Mouse (Mus musculus) intestine, embryonic 16.5 days (tissue): ENCODE measurements around the gene Myd88. TPM values are rescaled to one million over a fixed set of nuclear protein-coding genes. Genes with fewer than 3 reads are reported as not detected.
A peak's percentile ranks its signal among the peaks of the same experiment; 100 is the strongest.

Experiments used
- ATAC-seq: fragments of 200-750 bp; cut with Nextera tagmentation; 2 replicates; pipeline ENCODE4 v1.8.0; 2017; ENCODE audit warnings: moderate TSS enrichment, moderate library complexity
- H3K27ac ChIP-seq: fragments of 300-500 bp; sonication (generic); 2 replicates; pipeline ENCODE4 v1.5.1; 2014; ENCODE audit warnings: mild to moderate bottlenecking, low read length
- H3K27me3 ChIP-seq: fragments of 300-500 bp; sonication (generic); replicated peaks from 2 replicates; pipeline ENCODE4 v1.6.1; 2014; ENCODE audit warnings: low read length, control low read depth, mixed read lengths; ENCODE audit not compliant: control insufficient read depth, insufficient read depth
- H3K36me3 ChIP-seq: fragments of 300-500 bp; sonication (generic); 2 replicates; pipeline ENCODE4 v1.6.1; 2014; ENCODE audit warnings: low read length, control low read depth; ENCODE audit not compliant: control insufficient read depth, insufficient read depth
- H3K4me1 ChIP-seq: fragments of 300-500 bp; sonication (generic); 2 replicates; pipeline ENCODE4 v1.6.1; 2014; ENCODE audit warnings: low read length, control low read depth, mixed read lengths; ENCODE audit not compliant: control insufficient read depth, insufficient read depth
- H3K4me2 ChIP-seq: fragments of 300-500 bp; sonication (generic); 2 replicates; pipeline ENCODE4 v1.6.1; 2014; ENCODE audit warnings: low read depth, low read length, control low read depth
- H3K4me3 ChIP-seq: fragments of 300-500 bp; sonication (generic); 2 replicates; pipeline ENCODE4 v1.5.1; 2014; ENCODE audit warnings: mild to moderate bottlenecking, low read length
- H3K9ac ChIP-seq: fragments of 300-500 bp; sonication (generic); 2 replicates; pipeline ENCODE4 v1.6.1; 2014; ENCODE audit warnings: low read depth, low read length
- H3K9me3 ChIP-seq: fragments of 300-500 bp; sonication (generic); 2 replicates; pipeline ENCODE4 v1.6.1; 2016; ENCODE audit warnings: low read length, control low read depth; ENCODE audit not compliant: control insufficient read depth
- WGBS: fragments of 180-500 bp; shearing (Covaris S2); extraction: QIAGEN DNeasy Blood & Tissue Kit; methylation state at CpG from one replicate; pipeline ENCODE4 v1.1.7; 2014; 5-methylcytosine and 5-hydroxymethylcytosine counted together
- polyA plus RNA-seq: library from polyadenylated mRNA; unstranded; fragments of >200 nt; fragmentation: Nextera tagmentation; extraction: Ambion mirVana; gene quantifications from 2 replicates; pipeline ENCODE4 v1.2.1, GENCODE M21; 2015

Myd88 gene
- polyA plus RNA-seq, 1 experiment from 2014 or later = 36.3 TPM

DNA sequence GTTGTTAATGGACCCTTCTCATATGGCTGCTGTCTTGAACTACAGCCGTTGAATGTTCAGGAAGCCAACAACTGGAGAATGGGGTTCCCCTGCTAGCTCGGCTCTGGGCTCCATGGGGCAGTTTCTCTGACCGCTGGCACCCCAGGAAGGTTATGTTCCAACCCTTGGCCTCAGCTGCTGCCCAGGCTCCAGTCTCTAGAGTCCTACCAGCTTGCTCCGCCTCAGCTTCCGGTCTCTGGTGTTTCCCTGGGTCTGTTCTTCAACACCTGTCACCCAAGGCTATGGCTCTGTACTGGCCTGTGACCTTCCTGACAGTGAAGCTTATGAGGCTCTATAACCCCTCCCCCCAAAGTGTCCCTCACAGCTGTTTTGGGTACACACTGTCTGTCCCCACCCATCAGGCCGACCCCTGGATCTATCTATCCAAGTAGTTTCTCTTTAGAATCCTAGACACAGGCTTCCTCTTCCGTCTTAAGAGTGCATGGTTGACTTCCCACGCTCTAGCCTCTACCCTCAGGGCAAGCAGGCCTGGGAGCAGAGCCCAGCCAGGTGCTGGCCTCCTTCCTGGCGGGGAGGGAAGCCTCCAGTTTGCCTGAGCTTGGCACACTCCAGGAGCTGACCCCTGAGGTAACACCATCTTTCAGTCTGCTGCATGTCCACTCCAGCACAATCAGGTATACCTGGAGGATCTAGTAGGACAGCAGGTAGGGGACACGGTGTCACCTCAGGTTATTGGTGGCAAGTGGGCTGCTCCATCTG lies 9.9 kb upstream of the Myd88 start:
- Histone ChIP-seq H3K4me1 (no peaks in the 10 kb centered on the region), H3K9ac (no peak overlapping the region), H3K36me3 (peaks cover 8% of the 10 kb centered on the region), H3K27me3 (no peaks in the 10 kb centered on the region), H3K4me3 (no peak overlapping the region), H3K27ac (no peak overlapping the region), H3K4me2 (no peak overlapping the region), H3K9me3 (no peaks in the 10 kb centered on the region)
- no peak for ATAC-seq
- 90% methylated on average over 10 of the region's 10 CpGs for WGBS

DNA sequence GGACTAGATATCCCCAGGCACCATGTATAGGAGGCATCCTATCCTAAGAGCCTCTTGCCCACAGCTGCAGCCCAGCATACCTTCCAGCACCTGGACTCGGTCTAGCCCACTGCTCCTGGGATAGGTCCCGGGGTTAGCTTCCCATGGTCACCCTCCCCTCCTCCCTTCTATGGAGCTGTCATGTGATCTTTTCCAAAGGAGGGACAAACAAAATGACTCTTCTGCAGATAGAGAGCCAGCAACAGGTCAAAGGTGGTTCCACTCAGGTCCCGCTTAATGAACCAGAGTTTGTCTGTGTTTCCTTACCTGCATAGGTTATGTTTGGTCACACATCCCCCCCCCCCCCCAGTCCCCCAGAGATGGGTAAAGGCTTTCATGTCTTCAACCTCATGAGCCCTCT lies 9.3 kb upstream of the Myd88 start:
- H3K36me3 ChIP-seq = peaks cover 8% of the 10 kb centered on the region
- H3K27ac ChIP-seq = no peak overlapping the region
- WGBS = 88% methylated on average over 3 of the region's 3 CpGs

DNA sequence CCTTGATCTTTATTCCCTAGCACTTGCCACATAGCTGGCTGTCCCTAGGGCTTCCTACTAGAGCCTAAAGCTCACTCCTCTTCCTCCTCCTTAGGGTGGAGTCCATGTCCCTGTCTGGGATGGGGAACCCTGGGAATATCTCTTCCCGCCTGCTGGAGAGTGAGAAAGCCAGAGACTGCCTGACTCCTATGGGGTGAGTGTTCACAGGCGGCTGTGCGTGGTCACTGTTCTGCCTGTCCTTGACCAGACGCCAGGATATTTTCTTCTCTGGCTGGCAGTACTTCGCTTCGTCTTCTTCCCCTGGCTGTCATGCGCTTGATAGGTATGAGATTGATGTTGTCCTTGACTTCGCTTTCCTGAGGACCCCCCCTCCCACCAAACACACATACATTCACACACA lies 5.2 kb upstream of the Myd88 start:
- H3K36me3 ChIP-seq = peaks cover 10% of the 10 kb centered on the region
- no peak overlapping the region for H3K9ac ChIP-seq
- no peaks in the 10 kb centered on the region for H3K9me3 ChIP-seq
- 85% methylated on average over 8 of the region's 8 CpGs for WGBS
- H3K4me2 ChIP-seq = no peak overlapping the region
- no peak for ATAC-seq
- H3K4me3 ChIP-seq = no peak overlapping the region
- H3K27me3 ChIP-seq = no peaks in the 10 kb centered on the region
- H3K27ac ChIP-seq = no peak overlapping the region
- peaks cover 9% of the 10 kb centered on the region for H3K4me1 ChIP-seq

More for the DNA sequence above, 9.3 kb upstream of the Myd88 start:
- H3K4me3 ChIP-seq = no peak overlapping the region
- H3K9ac ChIP-seq = no peak overlapping the region
- no peaks in the 10 kb centered on the region for H3K4me1 ChIP-seq
- no peak for ATAC-seq
- no peak overlapping the region for H3K4me2 ChIP-seq
- no peaks in the 10 kb centered on the region for H3K9me3 ChIP-seq
- H3K27me3 ChIP-seq = no peaks in the 10 kb centered on the region

DNA sequence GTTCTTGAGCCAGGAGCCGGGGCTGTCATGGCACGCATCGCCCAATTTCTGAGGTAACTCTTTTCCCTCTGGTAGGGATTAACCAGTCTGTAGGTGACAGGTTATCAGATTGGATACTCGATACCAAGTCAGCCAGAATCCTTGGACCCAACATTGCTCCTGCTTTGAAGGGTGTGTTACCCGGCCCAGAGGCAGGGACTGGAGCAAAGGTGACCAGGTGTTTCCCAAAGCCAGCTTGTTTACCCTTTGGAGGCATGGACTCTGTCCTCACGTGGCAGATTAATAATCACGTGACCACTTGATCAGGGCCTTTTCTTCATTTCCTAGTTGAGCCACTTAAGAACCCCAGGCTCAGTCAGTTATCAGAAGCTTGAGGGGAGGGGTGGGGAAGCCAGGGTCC lies 1.5 kb upstream of the Myd88 start:
- Histone ChIP-seq H3K27ac (no peak overlapping the region), H3K4me1 (peaks cover 16% of the 10 kb centered on the region), H3K27me3 (no peaks in the 10 kb centered on the region), H3K4me3 (peak overlapping the region; percentile 74; the same call in 1 of the 2 replicates), H3K9me3 (no peaks in the 10 kb centered on the region), H3K4me2 (peak overlapping the region; percentile 69; the same call in 1 of the 2 replicates), H3K36me3 (peaks cover 3% of the 10 kb centered on the region; the same call in 1 of the 2 replicates), H3K9ac (no peak overlapping the region)
- no peak for ATAC-seq
- WGBS = 69% methylated on average over 7 of the region's 7 CpGs

DNA sequence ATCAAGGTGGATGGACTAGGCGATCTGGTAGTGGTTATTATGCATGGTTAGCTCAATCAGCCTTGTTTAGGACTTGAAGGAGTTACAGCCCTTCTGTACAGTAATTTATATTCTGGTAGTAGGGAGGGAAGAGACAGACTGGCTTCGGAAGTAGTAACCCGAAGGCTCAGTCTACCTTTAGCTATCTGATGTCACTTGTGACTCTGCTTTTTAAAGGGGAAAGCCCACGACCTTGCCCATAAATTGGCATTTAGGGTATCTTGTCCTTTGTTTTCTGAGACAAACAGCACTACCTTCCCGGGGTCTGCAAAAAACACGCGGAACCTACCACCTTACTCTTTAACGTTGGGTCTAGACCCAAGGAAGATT lies 1.0 kb downstream of the Myd88 start:
- 4% methylated on average over 8 of the region's 8 CpGs for WGBS
- Histone ChIP-seq H3K9me3 (no peaks in the 10 kb centered on the region), H3K4me1 (peaks cover 16% of the 10 kb centered on the region)

DNA sequence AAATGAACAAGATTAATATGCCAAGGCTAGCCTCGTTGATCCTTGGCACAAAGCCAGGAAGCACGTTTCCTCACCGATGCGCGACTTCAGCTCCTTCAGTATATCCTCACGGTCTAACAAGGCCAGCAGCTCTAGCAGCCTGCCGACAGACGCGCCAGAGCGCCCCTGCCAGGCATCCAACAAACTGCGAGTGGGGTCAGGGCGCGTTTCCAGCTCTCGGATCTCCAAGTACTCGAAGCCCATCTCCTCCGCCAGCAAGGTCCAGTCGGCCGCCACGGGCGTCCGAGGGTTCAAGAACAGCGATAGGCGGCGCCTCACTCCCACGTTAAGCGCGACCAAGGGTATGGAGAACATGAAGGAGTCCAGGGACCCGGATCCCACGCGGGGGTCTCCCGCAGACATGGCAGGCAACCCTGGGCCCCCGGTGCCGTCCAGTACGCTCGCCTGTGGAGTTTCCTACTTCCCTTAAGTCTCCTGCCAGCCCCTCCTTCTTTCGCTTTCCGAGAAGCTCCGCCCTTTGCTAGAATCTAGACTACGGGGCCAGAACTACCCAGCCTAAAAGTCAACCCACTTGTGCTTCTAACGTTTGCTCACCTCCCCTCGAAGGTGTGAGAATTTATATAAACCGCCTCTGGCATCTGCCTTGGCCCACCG lies 1.5 kb downstream of the Myd88 start, which contains the start of gene Acaa1a:
Gene Acaa1a (plus strand): TSS at position 119 of the 654 bp plus-strand sequence.
- peak within 1 kb of the TSS; percentile 74 for H3K4me3 ChIP-seq
- peak within 1 kb of the TSS; percentile 82 for H3K9ac ChIP-seq
- peak within 1 kb of the TSS; percentile 69 for H3K4me2 ChIP-seq
- H3K27me3 ChIP-seq = no peaks in the 10 kb centered on the region
- peak within 1 kb of the TSS; percentile 94 for H3K27ac ChIP-seq
- H3K9me3 ChIP-seq = no peaks in the 10 kb centered on the region
- H3K36me3 ChIP-seq = peaks cover 11% of the 10 kb centered on the region
- ATAC-seq = peak; percentile 29
- H3K4me1 ChIP-seq = peaks cover 17% of the 10 kb centered on the region
- WGBS = under 1% methylated on average over 43 of the region's 43 CpGs

More for the DNA sequence above, 1.0 kb downstream of the Myd88 start:
- no peak for ATAC-seq
- Histone ChIP-seq H3K36me3 (peaks cover 11% of the 10 kb centered on the region), H3K4me2 (peak overlapping the region; percentile 69), H3K27me3 (no peaks in the 10 kb centered on the region), H3K9ac (peak overlapping the region; percentile 82), H3K27ac (peak overlapping the region; percentile 94), H3K4me3 (peak overlapping the region; percentile 74)

DNA sequence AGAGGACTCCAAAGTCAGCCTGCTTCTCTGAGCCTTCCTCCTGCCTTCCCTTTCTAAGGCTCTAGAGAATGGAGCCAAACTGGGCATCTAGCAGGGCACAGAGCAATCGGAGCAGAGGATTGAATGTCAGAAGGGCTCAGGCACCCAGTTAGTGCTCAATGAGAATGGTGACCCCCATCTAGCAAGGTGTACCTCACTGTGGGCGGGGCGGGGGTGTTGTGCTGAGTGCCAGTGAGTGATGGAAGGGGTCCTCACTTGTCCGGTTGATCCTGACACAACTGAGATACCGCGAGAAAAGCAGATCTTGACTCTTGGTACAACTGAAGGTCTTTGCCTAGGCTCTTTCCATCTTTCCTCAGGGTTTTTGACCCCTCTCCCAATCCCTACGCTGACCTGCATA lies 2.1 kb downstream of the Myd88 start:
- ATAC-seq = no peak
- Histone ChIP-seq H3K9me3 (no peaks in the 10 kb centered on the region), H3K4me1 (peaks cover 22% of the 10 kb centered on the region), H3K9ac (peak overlapping the region; percentile 82), H3K27ac (0 out of 2 replicates have a peak overlapping the region, but pooled peaks have one; percentile 94), H3K4me3 (peak overlapping the region; percentile 74), H3K4me2 (peak overlapping the region; percentile 69), H3K36me3 (peaks cover 9% of the 10 kb centered on the region), H3K27me3 (no peaks in the 10 kb centered on the region)
- WGBS = 51% methylated on average over 7 of the region's 7 CpGs

DNA sequence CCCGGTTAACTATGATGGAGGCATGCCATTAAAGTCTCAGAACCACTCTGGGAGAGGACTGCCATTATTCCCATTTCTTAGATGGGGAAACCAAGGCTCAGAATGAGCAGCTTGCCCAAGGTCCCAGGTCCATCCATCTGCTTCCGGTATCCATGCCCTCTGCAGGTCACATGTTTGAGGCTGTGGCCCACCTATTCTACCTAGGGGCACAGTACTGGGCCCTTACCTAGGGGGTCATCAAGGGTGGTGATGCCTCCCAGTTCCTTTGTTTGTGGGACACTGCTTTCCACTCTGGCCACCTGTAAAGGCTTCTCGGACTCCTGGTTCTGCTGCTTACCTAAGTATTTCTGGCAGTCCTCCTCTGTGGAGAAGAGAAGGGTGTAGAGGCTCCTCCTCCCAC lies 2.9 kb downstream of the Myd88 start:
- Histone ChIP-seq H3K27ac (no peak overlapping the region), H3K4me1 (peaks cover 24% of the 10 kb centered on the region), H3K9ac (no peak overlapping the region), H3K4me2 (no peak overlapping the region), H3K27me3 (no peaks in the 10 kb centered on the region), H3K36me3 (peaks cover 8% of the 10 kb centered on the region), H3K4me3 (no peak overlapping the region), H3K9me3 (no peaks in the 10 kb centered on the region)
- 90% methylated on average over 3 of the region's 3 CpGs for WGBS
- no peak for ATAC-seq

DNA sequence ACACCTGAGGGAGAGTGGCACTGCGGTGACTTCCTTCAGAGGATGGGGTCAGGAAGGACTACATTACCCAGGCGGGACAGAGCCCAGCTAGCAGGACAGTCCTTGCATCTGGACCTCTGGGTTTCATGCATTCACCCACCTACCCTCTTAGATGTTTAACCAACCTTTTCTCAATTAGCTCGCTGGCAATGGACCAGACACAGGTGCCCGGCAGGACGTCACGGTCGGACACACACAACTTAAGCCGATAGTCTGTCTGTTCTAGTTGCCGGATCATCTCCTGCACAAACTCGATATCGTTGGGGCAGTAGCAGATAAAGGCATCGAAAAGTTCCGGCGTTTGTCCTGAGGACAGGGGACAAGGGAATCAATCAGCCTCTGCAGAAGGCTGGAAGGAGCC lies 3.4 kb downstream of the Myd88 start:
- H3K4me3 ChIP-seq = no peak overlapping the region
- ATAC-seq = no peak
- H3K27me3 ChIP-seq = no peaks in the 10 kb centered on the region
- no peaks in the 10 kb centered on the region for H3K9me3 ChIP-seq
- WGBS = 92% methylated on average over 14 of the region's 14 CpGs
- H3K4me2 ChIP-seq = no peak overlapping the region
- peaks cover 8% of the 10 kb centered on the region for H3K36me3 ChIP-seq
- H3K4me1 ChIP-seq = peaks cover 24% of the 10 kb centered on the region
- no peak overlapping the region for H3K9ac ChIP-seq
- H3K27ac ChIP-seq = no peak overlapping the region
